Mouse (Mus musculus) liver, embryonic 14.5 days (tissue): ENCODE measurements at regions not wholly inside any gene's neighbourhood (a gene's known extent, or its start where the extent isn't known, plus 50 kb on each side); places are given as distances from the start of the nearest gene placed in this dataset.
"Not testable (repeated sequence)": the region's sequence is repeated elsewhere in the genome, so short reads cannot be mapped to it uniquely, and the experiment has no call there.

Experiments used
- ATAC-seq: fragments of 200-750 bp; cut with Nextera tagmentation; 2 replicates; pipeline ENCODE4 v1.8.0; 2017; ENCODE audit warnings: moderate number of reproducible peaks, mild to moderate bottlenecking, moderate library complexity; ENCODE audit not compliant: insufficient read depth
- DNase-seq, 3 experiments: peaks; one replicate each; pipeline ENCODE4 v3.0.0-alpha.2; 2012 to 2013; ENCODE audit warnings: low read depth in 3 of 3, low spot score in 3 of 3
- H3K27ac ChIP-seq: fragments of 300-500 bp; sonication (generic); 2 replicates; pipeline ENCODE4 v1.5.1; 2014; ENCODE audit warnings: moderate library complexity, mild to moderate bottlenecking, control low read depth, inconsistent platforms
- H3K27me3 ChIP-seq: fragments of 300-500 bp; sonication (generic); 2 replicates; pipeline ENCODE4 v1.6.1; 2014; ENCODE audit warnings: mild to moderate bottlenecking, low read length, moderate library complexity; ENCODE audit not compliant: control insufficient read depth, insufficient read depth
- H3K36me3 ChIP-seq: fragments of 300-500 bp; sonication (generic); replicated peaks from 2 replicates; pipeline ENCODE4 v1.6.1; 2014; ENCODE audit warnings: low read depth; ENCODE audit not compliant: control insufficient read depth, insufficient read depth
- H3K4me1 ChIP-seq, 2 experiments: fragments of 200-500 bp in 1 of 2; fragments of 300-500 bp in 1 of 2; sonication (generic) in 1 of 2; replicated peaks; 2 replicates each; pipeline ENCODE4 v1.6.1; 2012 to 2014; ENCODE audit warnings: antibody characterized with exemption in 1 of 2, inconsistent platforms in 1 of 2, low read length in 1 of 2; ENCODE audit not compliant: control insufficient read depth in 2 of 2, insufficient read depth in 2 of 2
- H3K4me2 ChIP-seq: fragments of 300-500 bp; sonication (generic); 2 replicates; pipeline ENCODE4 v1.6.1; 2014; ENCODE audit warnings: low read depth, mild to moderate bottlenecking, control low read depth, moderate library complexity
- H3K4me3 ChIP-seq, 2 experiments: fragments of 200-500 bp in 1 of 2; fragments of 300-500 bp in 1 of 2; sonication (generic) in 1 of 2; 2 replicates each; pipeline ENCODE4 v1.5.1; 2012 to 2014; ENCODE audit warnings: low read depth in 2 of 2, low read length in 2 of 2, mild to moderate bottlenecking in 2 of 2, control low read depth in 1 of 2, inconsistent platforms in 1 of 2, moderate library complexity in 1 of 2; ENCODE audit not compliant: insufficient read depth in 1 of 2
- H3K9ac ChIP-seq: fragments of 300-500 bp; sonication (generic); replicated peaks from 2 replicates; pipeline ENCODE4 v1.6.1; 2014; ENCODE audit warnings: mild to moderate bottlenecking, control low read depth, moderate library complexity
- H3K9me3 ChIP-seq: fragments of 300-500 bp; sonication (generic); 2 replicates; pipeline ENCODE4 v1.6.1; 2016; ENCODE audit warnings: low read length, mixed read lengths; ENCODE audit not compliant: control insufficient read depth
- CTCF ChIP-seq: IDR thresholded peaks from 2 replicates; pipeline ENCODE4 v1.5.1; 2016; ENCODE audit warnings: antibody characterized with exemption, low read depth, control low read depth
- EP300 ChIP-seq: IDR thresholded peaks from 2 replicates; pipeline ENCODE4 v1.6.1; 2016; ENCODE audit warnings: antibody characterized with exemption, low read depth
- WGBS: fragments of 180-500 bp; shearing (Covaris S2); extraction: QIAGEN DNeasy Blood & Tissue Kit; methylation state at CpG from one replicate; pipeline ENCODE4 v1.1.7; 2014; ENCODE audit not compliant: insufficient replicate concordance; 5-methylcytosine and 5-hydroxymethylcytosine counted together

GRCm38 (mm10) chr6:3201507-3201906 lies 197.9 kb downstream of the Samd9l start:
- not testable (repeated sequence) for H3K9me3 ChIP-seq, H3K4me2 ChIP-seq, DNase-seq, H3K27me3 ChIP-seq, H3K27ac ChIP-seq, H3K4me1 ChIP-seq, H3K9ac ChIP-seq, H3K36me3 ChIP-seq, H3K4me3 ChIP-seq, ATAC-seq
- 35% methylated on average over 12 of the region's 12 CpGs for WGBS

GRCm38 (mm10) chr6:3201107-3201506 lies 198.3 kb downstream of the Samd9l start:
- WGBS: 60% methylated on average over 26 of the region's 33 CpGs

DNA sequence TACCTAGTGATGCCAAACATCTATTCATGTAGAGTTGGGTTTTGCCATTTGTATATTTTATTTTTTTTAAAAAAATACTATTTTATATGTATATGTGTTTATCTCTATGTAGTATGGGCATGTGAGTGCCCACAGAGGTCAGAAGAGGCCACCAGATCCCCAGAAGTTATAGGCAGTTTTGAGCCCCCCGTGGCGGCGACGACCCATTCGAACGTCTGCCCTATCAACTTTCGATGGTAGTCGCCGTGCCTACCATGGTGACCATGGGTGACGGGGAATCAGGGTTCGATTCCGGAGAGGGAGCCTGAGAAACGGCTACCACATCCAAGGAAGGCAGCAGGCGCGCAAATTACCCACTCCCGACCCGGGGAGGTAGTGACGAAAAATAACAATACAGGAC lies 198.8 kb downstream of the Samd9l start:
- H3K36me3 ChIP-seq, H3K4me3 ChIP-seq, H3K4me1 ChIP-seq, H3K9ac ChIP-seq, H3K4me2 ChIP-seq, ATAC-seq, H3K27ac ChIP-seq, H3K9me3 ChIP-seq, H3K27me3 ChIP-seq: not testable (repeated sequence)
- peak; percentile 43 to 58 (median 51) for DNase-seq
- 76% methylated on average over 18 of the region's 18 CpGs for WGBS

More at GRCm38 (mm10) chr6:3201107-3201506, 198.3 kb downstream of the Samd9l start:
- TF ChIP-seq CTCF (no peak), EP300 (no peak)
- Histone ChIP-seq H3K4me3 (no peak overlapping the region), H3K36me3 (no peaks in the 10 kb centered on the region), H3K27me3 (no peaks in the 10 kb centered on the region), H3K9ac (no peak overlapping the region), H3K4me1 (no peaks in the 10 kb centered on the region), H3K9me3 (no peaks in the 10 kb centered on the region), H3K27ac (no peak overlapping the region), H3K4me2 (no peak overlapping the region)
- DNase-seq (no peak), ATAC-seq (no peak)

DNA sequence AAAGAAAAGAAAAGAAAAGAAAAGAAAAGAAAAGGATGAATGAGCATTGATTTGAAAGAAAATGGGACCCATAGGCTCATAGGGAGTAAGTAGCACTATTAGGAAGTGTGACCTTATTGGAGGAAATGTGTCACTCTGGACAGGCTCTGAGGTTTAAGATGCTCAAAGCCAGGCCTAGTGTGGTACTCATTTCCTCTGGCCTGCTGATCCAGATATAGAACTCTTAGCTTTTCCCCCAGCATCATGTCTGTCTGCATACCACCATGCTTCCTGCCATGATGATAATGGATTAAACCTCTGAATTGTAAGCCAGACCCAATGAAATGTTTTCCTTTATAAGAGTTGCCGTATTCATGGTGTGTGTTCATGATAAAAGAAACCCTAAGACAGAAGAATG lies 206.9 kb downstream of the Samd9l start:
- not testable (repeated sequence) for H3K9me3 ChIP-seq, H3K4me2 ChIP-seq, ATAC-seq, H3K4me1 ChIP-seq, H3K27ac ChIP-seq, DNase-seq, H3K27me3 ChIP-seq, H3K36me3 ChIP-seq, H3K9ac ChIP-seq, H3K4me3 ChIP-seq
- WGBS: 55% methylated on average over 1 of the region's 1 CpGs

DNA sequence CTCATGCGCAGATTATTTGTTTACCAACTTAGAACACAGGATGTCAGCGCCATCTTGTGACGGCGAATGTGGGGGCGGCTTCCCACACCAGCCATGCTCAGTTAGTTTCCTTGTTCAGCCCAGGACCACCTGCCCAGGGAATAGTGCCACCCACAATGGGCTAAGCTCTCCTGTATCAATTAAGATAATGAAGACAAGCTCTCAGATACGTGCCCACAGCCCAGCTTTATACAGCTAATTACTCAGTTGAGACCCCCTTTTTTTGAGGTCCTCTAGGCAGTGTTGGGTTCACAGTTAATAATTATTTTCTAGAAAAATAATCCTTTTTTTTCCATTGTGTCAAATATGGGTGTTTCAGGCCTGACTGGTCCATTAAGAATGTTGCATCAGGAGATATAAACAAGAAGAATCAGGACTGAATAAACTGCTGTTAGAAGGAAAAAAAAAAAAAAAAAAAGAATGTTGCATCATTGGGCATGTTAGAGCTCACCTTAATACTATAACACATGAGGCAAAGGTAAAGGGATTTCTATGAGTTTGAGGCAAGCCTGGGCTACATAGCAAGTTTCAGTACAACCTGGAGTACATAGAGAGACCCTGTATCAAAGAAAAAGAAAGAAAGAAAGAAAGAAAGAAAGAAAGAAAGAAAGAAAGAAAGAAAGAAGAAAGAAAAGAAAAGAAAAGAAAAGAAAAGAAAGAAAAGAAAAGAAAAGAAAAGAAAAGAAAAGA lies 207.5 kb downstream of the Samd9l start:
- not testable (repeated sequence) for ATAC-seq, H3K4me1 ChIP-seq, DNase-seq, H3K27me3 ChIP-seq, H3K4me2 ChIP-seq, H3K9me3 ChIP-seq, H3K27ac ChIP-seq, H3K4me3 ChIP-seq, H3K9ac ChIP-seq, H3K36me3 ChIP-seq
- WGBS: 65% methylated on average over 5 of the region's 6 CpGs
